ENCODE assay signal across 8 mouse cellular contexts in the genomic region with DNA sequence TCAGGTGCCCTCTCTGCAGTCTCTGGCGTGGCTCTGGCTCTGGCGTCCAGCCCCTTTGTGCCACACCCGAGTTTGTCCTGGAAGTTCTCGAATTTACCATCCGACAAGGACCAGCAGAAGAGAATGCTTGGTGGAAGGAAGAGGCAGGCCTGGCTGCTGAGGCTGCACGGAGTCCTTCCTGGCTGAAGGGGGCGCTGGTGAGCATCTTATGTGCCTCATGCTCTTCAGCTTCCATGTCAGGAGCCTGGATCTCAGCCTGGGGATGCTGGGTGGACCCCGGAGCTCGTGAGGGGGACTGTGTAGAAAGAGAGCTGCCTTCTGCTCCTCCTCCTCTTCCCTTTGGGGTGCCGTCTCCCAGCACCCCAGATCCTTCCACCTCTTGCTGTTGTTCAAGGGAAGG. TPM values are rescaled to one million over a fixed set of nuclear protein-coding genes. Genes with fewer than 3 reads are reported as not detected.
DNase-seq lines count a peak whose midpoint lies in the region; ATAC-seq lines count a peak whose summit lies in the region.

No protein-coding gene starts in this region.

- no peaks in the 10 kb centered on the region for H3K9me3 ChIP-seq in forebrain, embryonic 11.5 days (ENCODE audit: control insufficient read depth, low read length)
- H3K9me3 ChIP-seq in forebrain, embryonic 16.5 days (ENCODE audit: control insufficient read depth, low read length) = no peaks in the 10 kb centered on the region
- no peaks in the 10 kb centered on the region for H3K9me3 ChIP-seq in midbrain, embryonic 14.5 days (ENCODE audit: control insufficient read depth, low read length)
- H3K9me3 ChIP-seq in midbrain, embryonic 16.5 days (replicated peaks; ENCODE audit: control insufficient read depth, low read length, poor library complexity, severe bottlenecking) = no peaks in the 10 kb centered on the region
- no peaks in the 10 kb centered on the region for H3K9me3 ChIP-seq in lung, embryonic 16.5 days (ENCODE audit: control insufficient read depth, low read length)

- H3K27me3 ChIP-seq in forebrain, embryonic 11.5 days (ENCODE audit: control insufficient read depth, insufficient read depth, low read length) = no peaks in the 10 kb centered on the region
- no peaks in the 10 kb centered on the region for H3K27me3 ChIP-seq in forebrain, embryonic 16.5 days (replicated peaks; ENCODE audit: control insufficient read depth, insufficient read depth, low read length)
- no peaks in the 10 kb centered on the region for H3K27me3 ChIP-seq in midbrain, embryonic 14.5 days (ENCODE audit: control insufficient read depth, insufficient read depth, low read length)
- no peaks in the 10 kb centered on the region for H3K27me3 ChIP-seq in midbrain, embryonic 16.5 days (ENCODE audit: control insufficient read depth, insufficient read depth, low read depth, low read length)
- no peaks in the 10 kb centered on the region for H3K27me3 ChIP-seq in lung, embryonic 16.5 days (ENCODE audit: control insufficient read depth, insufficient read depth, low read depth, low read length)

- 58% methylated on average over 10 of the region's 10 CpGs for WGBS in forebrain, embryonic 11.5 days
- WGBS in forebrain, embryonic 16.5 days = 59% methylated on average over 10 of the region's 10 CpGs
- WGBS in midbrain, embryonic 14.5 days = 71% methylated on average over 10 of the region's 10 CpGs
- 69% methylated on average over 10 of the region's 10 CpGs for WGBS in midbrain, embryonic 16.5 days
- WGBS in lung, embryonic 16.5 days = 66% methylated on average over 10 of the region's 10 CpGs

- H3K4me3 ChIP-seq in forebrain, embryonic 11.5 days (ENCODE audit: low read depth, low read length) = no peak overlapping the region
- no peak overlapping the region for H3K4me3 ChIP-seq in forebrain, embryonic 16.5 days (replicated peaks; ENCODE audit: low read length)
- no peak overlapping the region for H3K4me3 ChIP-seq in midbrain, embryonic 14.5 days (replicated peaks; ENCODE audit: low read depth, low read length)
- no peak overlapping the region for H3K4me3 ChIP-seq in midbrain, embryonic 16.5 days (ENCODE audit: low read depth, low read length)
- no peak overlapping the region for H3K4me3 ChIP-seq in lung, embryonic 16.5 days (ENCODE audit: low read length)

- ATAC-seq in forebrain, embryonic 11.5 days (replicated peaks; ENCODE audit: low FRiP score) = no peak
- no peak for ATAC-seq in forebrain, embryonic 16.5 days
- no peak for ATAC-seq in midbrain, embryonic 14.5 days (ENCODE audit: low FRiP score, low TSS enrichment)
- ATAC-seq in midbrain, embryonic 16.5 days = no peak
- ATAC-seq in common myeloid progenitor, adult 5-6 weeks (replicated peaks; ENCODE audit: low read depth, poor library complexity, severe bottlenecking) = peak; percentile 56; the same call in 1 of the 2 replicates
- 0 out of 2 replicates have a peak, but pooled peaks have one; percentile 4 for ATAC-seq in lung, embryonic 16.5 days (ENCODE audit: low read depth)

- no peak overlapping the region for H3K9ac ChIP-seq in forebrain, embryonic 11.5 days (ENCODE audit: low read length)
- no peak overlapping the region for H3K9ac ChIP-seq in forebrain, embryonic 16.5 days (replicated peaks; ENCODE audit: low read depth, low read length)
- H3K9ac ChIP-seq in midbrain, embryonic 14.5 days (replicated peaks; ENCODE audit: low read length) = no peak overlapping the region
- H3K9ac ChIP-seq in midbrain, embryonic 16.5 days (ENCODE audit: low read depth, low read length) = no peak overlapping the region
- no peak overlapping the region for H3K9ac ChIP-seq in lung, embryonic 16.5 days (ENCODE audit: low read length)

- DNase-seq in forebrain, embryonic 11.5 days (ENCODE audit: low spot score) = peak; percentile 76
- DNase-seq in midbrain, embryonic 14.5 days = peak; percentile 21
- DNase-seq in thymus, postnatal 36 days = peak; percentile 50 to 52
- no peak for DNase-seq in urinary bladder, postnatal 36 days (ENCODE audit: low spot score in 2 of 2)

- no peaks in the 10 kb centered on the region; the same call in 1 of the 2 replicates for H3K36me3 ChIP-seq in forebrain, embryonic 11.5 days (ENCODE audit: control insufficient read depth, insufficient read depth, low read length)
- H3K36me3 ChIP-seq in forebrain, embryonic 16.5 days (ENCODE audit: control insufficient read depth, insufficient read depth) = no peaks in the 10 kb centered on the region
- peaks cover 26% of the 10 kb centered on the region for H3K36me3 ChIP-seq in midbrain, embryonic 14.5 days (ENCODE audit: control insufficient read depth, insufficient read depth, low read length)
- H3K36me3 ChIP-seq in midbrain, embryonic 16.5 days (ENCODE audit: control insufficient read depth, insufficient read depth, low read length) = no peaks in the 10 kb centered on the region; the same call in none of the 2 replicates
- peaks cover 4% of the 10 kb centered on the region; the same call in 1 of the 2 replicates for H3K36me3 ChIP-seq in lung, embryonic 16.5 days (ENCODE audit: control insufficient read depth, insufficient read depth, low read length)

- H3K27ac ChIP-seq in forebrain, embryonic 11.5 days (ENCODE audit: low read depth, low read length) = no peak overlapping the region
- no peak overlapping the region for H3K27ac ChIP-seq in forebrain, embryonic 16.5 days (ENCODE audit: low read length)
- no peak overlapping the region for H3K27ac ChIP-seq in midbrain, embryonic 14.5 days (replicated peaks; ENCODE audit: low read depth, low read length)
- H3K27ac ChIP-seq in midbrain, embryonic 16.5 days (ENCODE audit: low read length) = no peak overlapping the region
- H3K27ac ChIP-seq in lung, embryonic 16.5 days (ENCODE audit: low read length) = no peak overlapping the region

- H3K4me1 ChIP-seq in forebrain, embryonic 11.5 days (replicated peaks; ENCODE audit: control insufficient read depth, insufficient read depth, low read length) = no peaks in the 10 kb centered on the region
- H3K4me1 ChIP-seq in forebrain, embryonic 16.5 days (replicated peaks; ENCODE audit: control insufficient read depth, insufficient read depth, low read length) = no peaks in the 10 kb centered on the region
- no peaks in the 10 kb centered on the region for H3K4me1 ChIP-seq in midbrain, embryonic 14.5 days (ENCODE audit: control insufficient read depth, insufficient read depth, low read length)
- no peaks in the 10 kb centered on the region for H3K4me1 ChIP-seq in midbrain, embryonic 16.5 days (ENCODE audit: control insufficient read depth, insufficient read depth, low read length)
- H3K4me1 ChIP-seq in lung, embryonic 16.5 days (replicated peaks; ENCODE audit: control insufficient read depth, insufficient read depth, low read length) = no peaks in the 10 kb centered on the region

- H3K4me2 ChIP-seq in forebrain, embryonic 11.5 days (ENCODE audit: low read depth, low read length, severe bottlenecking) = no peak overlapping the region
- no peak overlapping the region for H3K4me2 ChIP-seq in forebrain, embryonic 16.5 days (ENCODE audit: low read length)
- no peak overlapping the region for H3K4me2 ChIP-seq in midbrain, embryonic 14.5 days (ENCODE audit: low read length)
- H3K4me2 ChIP-seq in midbrain, embryonic 16.5 days (ENCODE audit: low read length) = no peak overlapping the region
- H3K4me2 ChIP-seq in lung, embryonic 16.5 days (ENCODE audit: low read depth, low read length) = no peak overlapping the region

RNA-seq across cellular contexts. Expression of gene Gnmt, which starts 7.2 kb away (rescaled TPM):
- polyA plus RNA-seq in forebrain, embryonic 11.5 days (2014; fragmentation: Nextera tagmentation; extraction: Ambion mirVana) = 0.36 and 0.80 TPM in 2 replicates
- 0.93 and 1.1 TPM in 2 replicates for polyA plus RNA-seq in forebrain, embryonic 16.5 days (2015; fragmentation: Nextera tagmentation; extraction: Ambion mirVana)
- polyA plus RNA-seq in midbrain, embryonic 14.5 days (2014; fragmentation: Nextera tagmentation; extraction: Ambion mirVana) = 0.71 and 0.85 TPM in 2 replicates
- 0.68 and 0.83 TPM in 2 replicates for polyA plus RNA-seq in midbrain, embryonic 16.5 days (2015; fragmentation: Nextera tagmentation; extraction: Ambion mirVana)
- total RNA-seq in common myeloid progenitor, adult 5-6 weeks (2017) = not detected in 2 replicates
- polyA plus RNA-seq in lung, embryonic 16.5 days (2015; fragmentation: Nextera tagmentation; extraction: Ambion mirVana) = 2.5 and 5.2 TPM in 2 replicates

RNA-seq across cellular contexts. Expression of gene Cnpy3, which starts 15.9 kb away (rescaled TPM):
- 61.2 and 61.8 TPM in 2 replicates for polyA plus RNA-seq in forebrain, embryonic 11.5 days (2014; fragmentation: Nextera tagmentation; extraction: Ambion mirVana)
- 61.9 and 64.5 TPM in 2 replicates for polyA plus RNA-seq in forebrain, embryonic 16.5 days (2015; fragmentation: Nextera tagmentation; extraction: Ambion mirVana)
- 57.3 and 59.5 TPM in 2 replicates for polyA plus RNA-seq in midbrain, embryonic 14.5 days (2014; fragmentation: Nextera tagmentation; extraction: Ambion mirVana)
- 67.7 and 67.8 TPM in 2 replicates for polyA plus RNA-seq in midbrain, embryonic 16.5 days (2015; fragmentation: Nextera tagmentation; extraction: Ambion mirVana)
- 76.0 and 76.7 TPM in 2 replicates for total RNA-seq in common myeloid progenitor, adult 5-6 weeks (2017)
- polyA plus RNA-seq in lung, embryonic 16.5 days (2015; fragmentation: Nextera tagmentation; extraction: Ambion mirVana) = 79.0 and 80.1 TPM in 2 replicates

RNA-seq across cellular contexts. Expression of gene Pex6, which starts 24.9 kb away (rescaled TPM):
- polyA plus RNA-seq in forebrain, embryonic 11.5 days (2014; fragmentation: Nextera tagmentation; extraction: Ambion mirVana) = 21.4 and 22.7 TPM in 2 replicates
- polyA plus RNA-seq in forebrain, embryonic 16.5 days (2015; fragmentation: Nextera tagmentation; extraction: Ambion mirVana) = 22.7 and 24.6 TPM in 2 replicates
- 20.2 and 24.5 TPM in 2 replicates for polyA plus RNA-seq in midbrain, embryonic 14.5 days (2014; fragmentation: Nextera tagmentation; extraction: Ambion mirVana)
- 22.6 and 22.7 TPM in 2 replicates for polyA plus RNA-seq in midbrain, embryonic 16.5 days (2015; fragmentation: Nextera tagmentation; extraction: Ambion mirVana)
- total RNA-seq in common myeloid progenitor, adult 5-6 weeks (2017) = 10.3 and 17.7 TPM in 2 replicates
- polyA plus RNA-seq in lung, embryonic 16.5 days (2015; fragmentation: Nextera tagmentation; extraction: Ambion mirVana) = 22.1 and 24.2 TPM in 2 replicates

RNA-seq across cellular contexts. Expression of gene Ptcra, which starts 27.4 kb away (rescaled TPM):
- polyA plus RNA-seq in forebrain, embryonic 11.5 days (2014; fragmentation: Nextera tagmentation; extraction: Ambion mirVana) = 0.35 and 0.44 TPM in 2 replicates
- polyA plus RNA-seq in forebrain, embryonic 16.5 days (2015; fragmentation: Nextera tagmentation; extraction: Ambion mirVana) = 0.39 TPM in 1 of 2 replicates, not detected in the other
- polyA plus RNA-seq in midbrain, embryonic 14.5 days (2014; fragmentation: Nextera tagmentation; extraction: Ambion mirVana) = 0.22 TPM in 1 of 2 replicates, not detected in the other
- polyA plus RNA-seq in midbrain, embryonic 16.5 days (2015; fragmentation: Nextera tagmentation; extraction: Ambion mirVana) = not detected in 2 replicates
- total RNA-seq in common myeloid progenitor, adult 5-6 weeks (2017) = not detected in 2 replicates
- 2.8 and 7.1 TPM in 2 replicates for polyA plus RNA-seq in lung, embryonic 16.5 days (2015; fragmentation: Nextera tagmentation; extraction: Ambion mirVana)

RNA-seq across cellular contexts. Expression of gene Ppp2r5d, which starts 31.2 kb away (rescaled TPM):
- 140 TPM in 2 replicates for polyA plus RNA-seq in forebrain, embryonic 11.5 days (2014; fragmentation: Nextera tagmentation; extraction: Ambion mirVana)
- polyA plus RNA-seq in forebrain, embryonic 16.5 days (2015; fragmentation: Nextera tagmentation; extraction: Ambion mirVana) = 87.5 and 96.6 TPM in 2 replicates
- polyA plus RNA-seq in midbrain, embryonic 14.5 days (2014; fragmentation: Nextera tagmentation; extraction: Ambion mirVana) = 68.3 and 81.4 TPM in 2 replicates
- polyA plus RNA-seq in midbrain, embryonic 16.5 days (2015; fragmentation: Nextera tagmentation; extraction: Ambion mirVana) = 94.8 and 102 TPM in 2 replicates
- total RNA-seq in common myeloid progenitor, adult 5-6 weeks (2017) = 41.7 and 45.4 TPM in 2 replicates
- 90.7 and 94.7 TPM in 2 replicates for polyA plus RNA-seq in lung, embryonic 16.5 days (2015; fragmentation: Nextera tagmentation; extraction: Ambion mirVana)

Comparison
In these comparisons a context has a peak if more than half of its experiments do, and no peak if none do; other contexts are left out.
1. ATAC-seq: peak in common myeloid progenitor, adult 5-6 weeks (single experiment) and lung, embryonic 16.5 days (single experiment); none in forebrain, embryonic 11.5 days (single experiment), forebrain, embryonic 16.5 days (single experiment), midbrain, embryonic 14.5 days (single experiment) and midbrain, embryonic 16.5 days (single experiment).
2. DNase-seq: peak in forebrain, embryonic 11.5 days (single experiment), midbrain, embryonic 14.5 days (single experiment) and thymus, postnatal 36 days (2 of 2); none in urinary bladder, postnatal 36 days (0 of 2).